Comparison of ENCODE assay signal across 8 mouse cellular contexts in genomic region chr3:34443731-34444628, GRCm38 (mm10).
A peak's percentile ranks its signal among the peaks of the same experiment; 100 is the strongest.
DNase-seq lines count a peak whose midpoint lies in the region; ATAC-seq and TF ChIP-seq lines count a peak whose summit lies in the region.

No protein-coding gene starts in this region.

- peak; percentile 87 for ATAC-seq in hindbrain, postnatal 0 days

- 18% methylated on average over 28 of the region's 28 CpGs for WGBS in hindbrain, postnatal 0 days

- no peaks in the 10 kb centered on the region for H3K36me3 ChIP-seq in hindbrain, postnatal 0 days (ENCODE audit: insufficient read depth, low read length)
- no peaks in the 10 kb centered on the region for H3K36me3 ChIP-seq in testis, adult 2 months (ENCODE audit: control insufficient read depth, insufficient read depth, low read length)

- DNase-seq in heart, adult 11 months: peak; percentile 46
- no peak for DNase-seq in heart, adult 8-10 months (ENCODE audit: low spot score)
- peak; percentile 28 for DNase-seq in embryo, embryonic 9.5 days (ENCODE audit: extremely low spot score)
- peak; percentile 88 for DNase-seq in hindbrain, postnatal 0 days (ENCODE audit: low spot score)
- peak; percentile 67 for DNase-seq in mesoderm, embryonic 11.5 days (ENCODE audit: low read depth, low spot score)
- no peak for DNase-seq in kidney, adult 9 months
- DNase-seq in thymus, postnatal 4 days: no peak

- no peaks in the 10 kb centered on the region for H3K9me3 ChIP-seq in hindbrain, postnatal 0 days (ENCODE audit: low read length)

- H3K4me2 ChIP-seq in hindbrain, postnatal 0 days (ENCODE audit: low read depth, low read length): peak overlapping the region; percentile 38

- no peak for TF ChIP-seq CTCF in hindbrain, postnatal 0 days (IDR thresholded peaks at IDR 0.05; ENCODE audit: low read depth)
- TF ChIP-seq CTCF in testis, adult 2 months (IDR thresholded peaks at IDR 0.05; ENCODE audit: control insufficient read depth, insufficient read depth, insufficient replicate concordance, low read depth, low read length): no peak

- TF ChIP-seq POLR2A in testis, adult 2 months (IDR thresholded peaks at IDR 0.05; ENCODE audit: control insufficient read depth, low read depth, low read length): peak; percentile 45; the same call in 1 of the 2 replicates

- no peak overlapping the region for H3K9ac ChIP-seq in hindbrain, postnatal 0 days (replicated peaks; ENCODE audit: low read length)

- no peaks in the 10 kb centered on the region for H3K27me3 ChIP-seq in hindbrain, postnatal 0 days (ENCODE audit: insufficient read depth, low read length)
- H3K27me3 ChIP-seq in testis, adult 2 months (ENCODE audit: control insufficient read depth, insufficient read depth, low read length): no peaks in the 10 kb centered on the region

- no peak overlapping the region for H3K4me3 ChIP-seq in hindbrain, postnatal 0 days (ENCODE audit: low read length)
- H3K4me3 ChIP-seq in testis, adult 2 months (ENCODE audit: control insufficient read depth, low read depth, low read length): no peak overlapping the region

- 0 out of 2 replicates have a peak, but pooled peaks cover 3% of the 10 kb centered on the region for H3K4me1 ChIP-seq in hindbrain, postnatal 0 days (ENCODE audit: insufficient read depth, low read length)
- H3K4me1 ChIP-seq in testis, adult 2 months (ENCODE audit: control insufficient read depth, insufficient read depth, low read length): no peaks in the 10 kb centered on the region

- H3K27ac ChIP-seq in hindbrain, postnatal 0 days: peak overlapping the region; percentile 77
- H3K27ac ChIP-seq in testis, adult 2 months (ENCODE audit: control insufficient read depth, insufficient read depth, low read depth, low read length): no peak overlapping the region

Comparison
In these comparisons a context has a peak if more than half of its experiments do, and no peak if none do; other contexts are left out.
1. DNase-seq: peak in heart, adult 11 months (single experiment), embryo, embryonic 9.5 days (single experiment), hindbrain, postnatal 0 days (single experiment) and mesoderm, embryonic 11.5 days (single experiment); none in heart, adult 8-10 months (single experiment), kidney, adult 9 months (single experiment) and thymus, postnatal 4 days (single experiment).